Mouse (Mus musculus) kidney, adult 2 months (tissue): ENCODE results near the gene Gclc.

Experiments used
- CTCF ChIP-seq: fragments of 200-500 bp; conservative IDR thresholded peaks from 2 replicates; pipeline ENCODE4 v1.5.1; 2011; ENCODE audit warnings: low read depth, mild to moderate bottlenecking, control low read depth, low read length, moderate library complexity, mixed read lengths; ENCODE audit not compliant: insufficient read depth, insufficient read length
- POLR2A ChIP-seq: fragments of 200-500 bp; IDR thresholded peaks from one replicate; pipeline ENCODE4 v1.6.1; 2011; ENCODE audit warnings: low read depth, low read length, control low read depth

DNA sequence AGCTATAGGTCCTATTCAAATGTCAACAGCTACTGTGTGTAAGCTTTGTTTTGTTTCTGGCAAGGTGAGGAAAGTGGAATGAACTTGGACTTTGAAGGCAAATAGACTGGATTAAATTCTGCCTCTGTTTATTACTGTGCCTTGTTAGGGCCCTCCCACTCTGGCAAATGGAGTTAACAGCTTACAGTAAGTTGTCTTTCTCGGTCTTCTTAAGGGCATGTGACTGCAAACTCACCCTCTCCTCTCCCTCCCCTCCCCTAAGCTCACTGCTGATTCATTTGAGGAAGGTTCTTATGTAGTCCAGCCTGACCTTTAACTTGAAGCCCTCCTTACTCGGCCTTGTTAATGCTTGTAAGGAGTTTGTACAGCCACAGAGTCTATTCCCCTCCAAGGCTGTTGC, 8.0 kb upstream of the Gclc start:
- no peak for TF ChIP-seq CTCF
- no peak for TF ChIP-seq POLR2A
